Mouse (Mus musculus): ENCODE measurements at regions not wholly inside any gene's neighbourhood (a gene's known extent, or its start where the extent isn't known, plus 50 kb on each side); places are given as distances from the start of the nearest gene placed in this dataset.

- no peaks in the 10 kb centered on the region for H3K36me3 ChIP-seq (ENCODE audit: control insufficient read depth, insufficient read depth, low read length)
- ATAC-seq (ENCODE audit: low FRiP score, low TSS enrichment) = peak; percentile 81
Observed at GRCm38 (mm10) chr17:83276000-83276891, 61.2 kb downstream of the Pkdcc start.

GRCm38 (mm10) chr17:83277117-83277947 lies 62.2 kb downstream of the Pkdcc start:
- H3K9me3 ChIP-seq (ENCODE audit: control insufficient read depth, low read length) = no peaks in the 10 kb centered on the region
- H3K4me3 ChIP-seq (ENCODE audit: low read length) = peak overlapping the region; percentile 24; the same call in 1 of the 2 replicates
- WGBS = 22% methylated on average over 26 of the region's 26 CpGs
- H3K27me3 ChIP-seq (ENCODE audit: control insufficient read depth, insufficient read depth, low read length) = no peaks in the 10 kb centered on the region; the same call in 1 of the 2 replicates
- H3K9ac ChIP-seq (ENCODE audit: low read depth, low read length) = peak overlapping the region; percentile 68
- no peaks in the 10 kb centered on the region for H3K36me3 ChIP-seq (ENCODE audit: control insufficient read depth, insufficient read depth, low read length)
- H3K27ac ChIP-seq (ENCODE audit: low read depth, low read length) = peak overlapping the region; percentile 83; the same call in 1 of the 2 replicates
- peak; percentile 48 for ATAC-seq (ENCODE audit: low FRiP score, low TSS enrichment)
- peaks cover 28% of the 10 kb centered on the region for H3K4me1 ChIP-seq (ENCODE audit: control insufficient read depth, insufficient read depth, low read length)
- peak overlapping the region; percentile 48 for H3K4me2 ChIP-seq (replicated peaks; ENCODE audit: low read depth, low read length)

More at GRCm38 (mm10) chr17:83276000-83276891, 61.2 kb downstream of the Pkdcc start:
- peak overlapping the region; percentile 52 for H3K4me3 ChIP-seq (ENCODE audit: low read length)
- peaks cover 28% of the 10 kb centered on the region for H3K4me1 ChIP-seq (ENCODE audit: control insufficient read depth, insufficient read depth, low read length)
- peak overlapping the region; percentile 83 for H3K27ac ChIP-seq (ENCODE audit: low read depth, low read length)
- H3K4me2 ChIP-seq (replicated peaks; ENCODE audit: low read depth, low read length) = peak overlapping the region; percentile 94
- 2% methylated on average over 64 of the region's 64 CpGs for WGBS
- peak overlapping the region; percentile 68 for H3K9ac ChIP-seq (ENCODE audit: low read depth, low read length)
- H3K9me3 ChIP-seq (ENCODE audit: control insufficient read depth, low read length) = no peaks in the 10 kb centered on the region
- H3K27me3 ChIP-seq (ENCODE audit: control insufficient read depth, insufficient read depth, low read length) = no peaks in the 10 kb centered on the region; the same call in 1 of the 2 replicates

GRCm38 (mm10) chr17:83277948-83278924 lies 63.1 kb downstream of the Pkdcc start:
- no peaks in the 10 kb centered on the region for H3K9me3 ChIP-seq (ENCODE audit: control insufficient read depth, low read length)
- H3K27me3 ChIP-seq (ENCODE audit: control insufficient read depth, insufficient read depth, low read length) = no peaks in the 10 kb centered on the region
- peak overlapping the region; percentile 83; the same call in 1 of the 2 replicates for H3K27ac ChIP-seq (ENCODE audit: low read depth, low read length)
- peak overlapping the region; percentile 47 for H3K9ac ChIP-seq (ENCODE audit: low read depth, low read length)
- 77% methylated on average over 14 of the region's 14 CpGs for WGBS
- no peaks in the 10 kb centered on the region for H3K36me3 ChIP-seq (ENCODE audit: control insufficient read depth, insufficient read depth, low read length)
- H3K4me3 ChIP-seq (ENCODE audit: low read length) = no peak overlapping the region
- H3K4me1 ChIP-seq (ENCODE audit: control insufficient read depth, insufficient read depth, low read length) = peaks cover 28% of the 10 kb centered on the region
- peak overlapping the region; percentile 48 for H3K4me2 ChIP-seq (replicated peaks; ENCODE audit: low read depth, low read length)
- no peak for ATAC-seq (ENCODE audit: low FRiP score, low TSS enrichment)

GRCm38 (mm10) chr17:83283328-83283727 lies 67.4 kb upstream of the Eml4 start:
- H3K27ac ChIP-seq (ENCODE audit: low read depth, low read length) = no peak overlapping the region
- H3K4me3 ChIP-seq (ENCODE audit: low read length) = no peak overlapping the region
- 60% methylated on average over 3 of the region's 3 CpGs for WGBS
- H3K4me1 ChIP-seq (ENCODE audit: control insufficient read depth, insufficient read depth, low read length) = peaks cover 11% of the 10 kb centered on the region; the same call in 1 of the 2 replicates
- no peaks in the 10 kb centered on the region for H3K36me3 ChIP-seq (ENCODE audit: control insufficient read depth, insufficient read depth, low read length)
- H3K9ac ChIP-seq (ENCODE audit: low read depth, low read length) = no peak overlapping the region
- no peaks in the 10 kb centered on the region for H3K9me3 ChIP-seq (ENCODE audit: control insufficient read depth, low read length)
- ATAC-seq (ENCODE audit: low FRiP score, low TSS enrichment) = no peak
- no peak overlapping the region for H3K4me2 ChIP-seq (replicated peaks; ENCODE audit: low read depth, low read length)
- no peaks in the 10 kb centered on the region for H3K27me3 ChIP-seq (ENCODE audit: control insufficient read depth, insufficient read depth, low read length)

- Histone ChIP-seq H3K4me2 (replicated peaks; ENCODE audit: low read depth, low read length) (peak overlapping the region; percentile 11; the same call in 1 of the 2 replicates), H3K36me3 (ENCODE audit: control insufficient read depth, insufficient read depth, low read length) (no peaks in the 10 kb centered on the region), H3K9ac (ENCODE audit: low read depth, low read length) (no peak overlapping the region), H3K9me3 (ENCODE audit: control insufficient read depth, low read length) (no peaks in the 10 kb centered on the region), H3K27me3 (ENCODE audit: control insufficient read depth, insufficient read depth, low read length) (no peaks in the 10 kb centered on the region), H3K4me3 (ENCODE audit: low read length) (no peak overlapping the region), H3K27ac (ENCODE audit: low read depth, low read length) (0 out of 2 replicates have a peak overlapping the region, but pooled peaks have one; percentile 32), H3K4me1 (ENCODE audit: control insufficient read depth, insufficient read depth, low read length) (peaks cover 11% of the 10 kb centered on the region; the same call in 1 of the 2 replicates)
- 51% methylated on average over 6 of the region's 6 CpGs for WGBS
- ATAC-seq (ENCODE audit: low FRiP score, low TSS enrichment) = no peak
Observed at GRCm38 (mm10) chr17:83287381-83288142, 63.2 kb upstream of the Eml4 start.

GRCm38 (mm10) chr17:83288143-83288492 lies 62.6 kb upstream of the Eml4 start:
- Histone ChIP-seq H3K4me3 (ENCODE audit: low read length) (no peak overlapping the region), H3K4me1 (ENCODE audit: control insufficient read depth, insufficient read depth, low read length) (peaks cover 11% of the 10 kb centered on the region; the same call in 1 of the 2 replicates), H3K36me3 (ENCODE audit: control insufficient read depth, insufficient read depth, low read length) (no peaks in the 10 kb centered on the region), H3K27me3 (ENCODE audit: control insufficient read depth, insufficient read depth, low read length) (no peaks in the 10 kb centered on the region), H3K9me3 (ENCODE audit: control insufficient read depth, low read length) (no peaks in the 10 kb centered on the region), H3K9ac (ENCODE audit: low read depth, low read length) (no peak overlapping the region), H3K4me2 (replicated peaks; ENCODE audit: low read depth, low read length) (peak overlapping the region; percentile 11; the same call in 1 of the 2 replicates), H3K27ac (ENCODE audit: low read depth, low read length) (no peak overlapping the region)
- WGBS = 8% methylated on average over 7 of the region's 7 CpGs
- ATAC-seq (ENCODE audit: low FRiP score, low TSS enrichment) = peak; percentile 84

- H3K27ac ChIP-seq (ENCODE audit: low read depth, low read length) = no peak overlapping the region
- H3K4me1 ChIP-seq (ENCODE audit: control insufficient read depth, insufficient read depth, low read length) = no peaks in the 10 kb centered on the region; the same call in 1 of the 2 replicates
- no peaks in the 10 kb centered on the region for H3K9me3 ChIP-seq (ENCODE audit: control insufficient read depth, low read length)
- no peak overlapping the region for H3K4me2 ChIP-seq (replicated peaks; ENCODE audit: low read depth, low read length)
- WGBS = 64% methylated on average over 13 of the region's 13 CpGs
- no peaks in the 10 kb centered on the region for H3K36me3 ChIP-seq (ENCODE audit: control insufficient read depth, insufficient read depth, low read length)
- H3K27me3 ChIP-seq (ENCODE audit: control insufficient read depth, insufficient read depth, low read length) = no peaks in the 10 kb centered on the region
- H3K9ac ChIP-seq (ENCODE audit: low read depth, low read length) = no peak overlapping the region
- no peak overlapping the region for H3K4me3 ChIP-seq (ENCODE audit: low read length)
- no peak for ATAC-seq (ENCODE audit: low FRiP score, low TSS enrichment)
Observed at GRCm38 (mm10) chr17:83295526-83296238, 55.0 kb upstream of the Eml4 start.
